Mouse (Mus musculus): ENCODE measurements at regions not wholly inside any gene's neighbourhood (a gene's known extent, or its start where the extent isn't known, plus 50 kb on each side); places are given as distances from the start of the nearest gene placed in this dataset.

DNA sequence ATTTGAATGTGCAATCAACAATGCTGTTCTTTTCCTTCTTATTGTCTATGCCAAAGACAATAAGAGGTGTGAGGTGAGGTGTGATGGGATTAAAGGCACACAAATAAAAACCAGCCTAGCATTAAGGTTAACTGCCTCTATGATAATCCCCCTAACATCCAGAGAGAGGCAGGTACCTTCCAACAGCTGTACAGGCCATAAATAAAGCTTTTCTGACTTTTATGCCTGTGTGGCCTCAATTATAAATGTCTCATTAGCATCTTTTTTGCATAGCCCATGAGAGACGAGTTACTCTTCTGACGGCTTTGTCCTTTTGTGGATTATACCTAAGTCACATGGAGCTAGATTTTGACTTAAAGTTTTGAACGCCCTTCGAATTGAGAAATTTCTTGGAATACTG is 162.3 kb downstream of the Pik3r1 start:
- no peaks in the 10 kb centered on the region for H3K4me1 ChIP-seq (ENCODE audit: insufficient read depth)
- no peaks in the 10 kb centered on the region for H3K27me3 ChIP-seq (ENCODE audit: insufficient read depth, low read length)
- no peak overlapping the region for H3K4me2 ChIP-seq
- DNase-seq (no peak), ATAC-seq (ENCODE audit: insufficient read depth) (no peak)
- TF ChIP-seq CTCF (IDR thresholded peaks at IDR 0.05; ENCODE audit: low read depth), result no peak
- no peaks in the 10 kb centered on the region for H3K9me3 ChIP-seq (ENCODE audit: low read depth, low read length)
- H3K36me3 ChIP-seq (ENCODE audit: insufficient read depth), result no peaks in the 10 kb centered on the region
- no peak overlapping the region for H3K4me3 ChIP-seq (ENCODE audit: low read depth, low read length)
- no peak overlapping the region for H3K9ac ChIP-seq
- 85% methylated on average over 4 of the region's 4 CpGs for WGBS
- H3K27ac ChIP-seq (ENCODE audit: low read depth), result no peak overlapping the region

- Histone ChIP-seq H3K27me3 (ENCODE audit: insufficient read depth, low read length) (no peaks in the 10 kb centered on the region), H3K4me2 (no peak overlapping the region), H3K9me3 (ENCODE audit: low read depth, low read length) (no peaks in the 10 kb centered on the region), H3K4me3 (ENCODE audit: low read depth, low read length) (no peak overlapping the region), H3K36me3 (ENCODE audit: insufficient read depth) (no peaks in the 10 kb centered on the region), H3K4me1 (ENCODE audit: insufficient read depth) (no peaks in the 10 kb centered on the region), H3K27ac (ENCODE audit: low read depth) (no peak overlapping the region), H3K9ac (no peak overlapping the region)
- 73% methylated on average over 4 of the region's 4 CpGs for WGBS
- DNase-seq (no peak), ATAC-seq (ENCODE audit: insufficient read depth) (no peak)
- TF ChIP-seq CTCF (IDR thresholded peaks at IDR 0.05; ENCODE audit: low read depth), result no peak
Observed at GRCm38 (mm10) chr13:101605051-101605450, 163.0 kb downstream of the Pik3r1 start.

DNA sequence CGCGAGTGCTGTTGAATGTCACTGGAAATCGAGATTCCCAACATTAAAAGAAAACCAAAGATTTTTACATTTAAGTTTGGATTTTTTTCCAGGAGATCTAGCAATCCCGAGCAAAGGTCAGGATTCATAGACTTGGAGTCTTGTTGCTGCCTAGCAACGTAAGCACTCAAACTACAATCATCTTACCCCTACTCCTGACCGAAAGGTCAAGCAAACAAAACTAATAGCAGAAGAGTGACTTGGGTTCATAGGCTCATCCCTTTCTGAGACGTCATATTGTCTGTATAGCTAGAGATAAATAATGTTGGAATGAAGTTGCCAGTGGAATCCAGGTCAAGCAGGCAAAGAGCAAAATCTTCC is 169.9 kb downstream of the Pik3r1 start:
- Histone ChIP-seq H3K36me3 (ENCODE audit: insufficient read depth) (no peaks in the 10 kb centered on the region), H3K9me3 (ENCODE audit: low read depth, low read length) (no peaks in the 10 kb centered on the region), H3K27ac (ENCODE audit: low read depth) (no peak overlapping the region), H3K4me1 (ENCODE audit: insufficient read depth) (no peaks in the 10 kb centered on the region), H3K27me3 (ENCODE audit: insufficient read depth, low read length) (no peaks in the 10 kb centered on the region), H3K4me2 (no peak overlapping the region), H3K4me3 (ENCODE audit: low read depth, low read length) (no peak overlapping the region), H3K9ac (no peak overlapping the region)
- no peak for TF ChIP-seq CTCF (IDR thresholded peaks at IDR 0.05; ENCODE audit: low read depth)
- 62% methylated on average over 7 of the region's 7 CpGs for WGBS
- no peak for DNase-seq
- no peak for ATAC-seq (ENCODE audit: insufficient read depth)

GRCm38 (mm10) chr13:101597243-101598125 is 170.5 kb downstream of the Pik3r1 start:
- Histone ChIP-seq H3K9ac (no peak overlapping the region), H3K4me1 (ENCODE audit: insufficient read depth) (no peaks in the 10 kb centered on the region), H3K9me3 (ENCODE audit: low read depth, low read length) (no peaks in the 10 kb centered on the region), H3K36me3 (ENCODE audit: insufficient read depth) (no peaks in the 10 kb centered on the region), H3K4me3 (ENCODE audit: low read depth, low read length) (no peak overlapping the region), H3K27me3 (ENCODE audit: insufficient read depth, low read length) (no peaks in the 10 kb centered on the region), H3K27ac (ENCODE audit: low read depth) (no peak overlapping the region), H3K4me2 (no peak overlapping the region)
- TF ChIP-seq CTCF (IDR thresholded peaks at IDR 0.05; ENCODE audit: low read depth), result no peak
- ATAC-seq (ENCODE audit: insufficient read depth) (no peak; the same call in 1 of the 2 replicates), DNase-seq (peak; percentile 22)
- 53% methylated on average over 14 of the region's 14 CpGs for WGBS

GRCm38 (mm10) chr13:101594511-101595175 is 173.4 kb downstream of the Pik3r1 start:
- WGBS, result 77% methylated on average over 11 of the region's 11 CpGs
- no peak for ATAC-seq (ENCODE audit: insufficient read depth)

GRCm38 (mm10) chr13:101592355-101592754 is 175.7 kb downstream of the Pik3r1 start:
- H3K27ac ChIP-seq (ENCODE audit: low read depth), result no peak overlapping the region
- H3K9me3 ChIP-seq (ENCODE audit: low read depth, low read length), result no peaks in the 10 kb centered on the region
- no peak for TF ChIP-seq CTCF (IDR thresholded peaks at IDR 0.05; ENCODE audit: low read depth)
- no peak overlapping the region for H3K4me2 ChIP-seq
- ATAC-seq (ENCODE audit: insufficient read depth) (no peak), DNase-seq (no peak)
- no peaks in the 10 kb centered on the region for H3K27me3 ChIP-seq (ENCODE audit: insufficient read depth, low read length)
- H3K9ac ChIP-seq, result no peak overlapping the region
- no peak overlapping the region for H3K4me3 ChIP-seq (ENCODE audit: low read depth, low read length)
- no peaks in the 10 kb centered on the region for H3K4me1 ChIP-seq (ENCODE audit: insufficient read depth)
- WGBS, result 89% methylated on average over 1 of the region's 1 CpGs
- no peaks in the 10 kb centered on the region for H3K36me3 ChIP-seq (ENCODE audit: insufficient read depth)

More at GRCm38 (mm10) chr13:101594511-101595175, 173.4 kb downstream of the Pik3r1 start:
- H3K9me3 ChIP-seq (ENCODE audit: low read depth, low read length), result no peaks in the 10 kb centered on the region
- DNase-seq, result no peak
- H3K36me3 ChIP-seq (ENCODE audit: insufficient read depth), result no peaks in the 10 kb centered on the region
- H3K27ac ChIP-seq (ENCODE audit: low read depth), result no peak overlapping the region
- no peak overlapping the region for H3K4me2 ChIP-seq
- no peaks in the 10 kb centered on the region for H3K27me3 ChIP-seq (ENCODE audit: insufficient read depth, low read length)
- H3K9ac ChIP-seq, result no peak overlapping the region
- no peak for TF ChIP-seq CTCF (IDR thresholded peaks at IDR 0.05; ENCODE audit: low read depth)
- no peak overlapping the region for H3K4me3 ChIP-seq (ENCODE audit: low read depth, low read length)
- no peaks in the 10 kb centered on the region for H3K4me1 ChIP-seq (ENCODE audit: insufficient read depth)

- H3K4me1 ChIP-seq (ENCODE audit: insufficient read depth), result no peaks in the 10 kb centered on the region
- no peaks in the 10 kb centered on the region for H3K36me3 ChIP-seq (ENCODE audit: insufficient read depth)
- H3K27me3 ChIP-seq (ENCODE audit: insufficient read depth, low read length), result no peaks in the 10 kb centered on the region
- H3K4me2 ChIP-seq, result no peak overlapping the region
- WGBS, result 77% methylated on average over 8 of the region's 8 CpGs
- no peak overlapping the region for H3K27ac ChIP-seq (ENCODE audit: low read depth)
- H3K9me3 ChIP-seq (ENCODE audit: low read depth, low read length), result no peaks in the 10 kb centered on the region
- ATAC-seq (ENCODE audit: insufficient read depth) (no peak), DNase-seq (no peak)
- H3K4me3 ChIP-seq (ENCODE audit: low read depth, low read length), result no peak overlapping the region
- TF ChIP-seq CTCF (IDR thresholded peaks at IDR 0.05; ENCODE audit: low read depth), result no peak
- H3K9ac ChIP-seq, result no peak overlapping the region
Observed at GRCm38 (mm10) chr13:101588905-101589304, 179.1 kb downstream of the Pik3r1 start.

All from lung, embryonic 14.5 days (tissue).